Mouse (Mus musculus) regulatory T cell (primary cell): ENCODE measurements around the gene Nrbp1.

Experiments used
- in situ Hi-C: fragments of 300-600 bp; cut with MboI, MseI; formaldehyde crosslinking; loops from one replicate; pipeline ENCODE4 v1.15.1; 2025; ENCODE audit warnings: high pct_unique_total_duplicates

The Nrbp1 gene

DNA sequence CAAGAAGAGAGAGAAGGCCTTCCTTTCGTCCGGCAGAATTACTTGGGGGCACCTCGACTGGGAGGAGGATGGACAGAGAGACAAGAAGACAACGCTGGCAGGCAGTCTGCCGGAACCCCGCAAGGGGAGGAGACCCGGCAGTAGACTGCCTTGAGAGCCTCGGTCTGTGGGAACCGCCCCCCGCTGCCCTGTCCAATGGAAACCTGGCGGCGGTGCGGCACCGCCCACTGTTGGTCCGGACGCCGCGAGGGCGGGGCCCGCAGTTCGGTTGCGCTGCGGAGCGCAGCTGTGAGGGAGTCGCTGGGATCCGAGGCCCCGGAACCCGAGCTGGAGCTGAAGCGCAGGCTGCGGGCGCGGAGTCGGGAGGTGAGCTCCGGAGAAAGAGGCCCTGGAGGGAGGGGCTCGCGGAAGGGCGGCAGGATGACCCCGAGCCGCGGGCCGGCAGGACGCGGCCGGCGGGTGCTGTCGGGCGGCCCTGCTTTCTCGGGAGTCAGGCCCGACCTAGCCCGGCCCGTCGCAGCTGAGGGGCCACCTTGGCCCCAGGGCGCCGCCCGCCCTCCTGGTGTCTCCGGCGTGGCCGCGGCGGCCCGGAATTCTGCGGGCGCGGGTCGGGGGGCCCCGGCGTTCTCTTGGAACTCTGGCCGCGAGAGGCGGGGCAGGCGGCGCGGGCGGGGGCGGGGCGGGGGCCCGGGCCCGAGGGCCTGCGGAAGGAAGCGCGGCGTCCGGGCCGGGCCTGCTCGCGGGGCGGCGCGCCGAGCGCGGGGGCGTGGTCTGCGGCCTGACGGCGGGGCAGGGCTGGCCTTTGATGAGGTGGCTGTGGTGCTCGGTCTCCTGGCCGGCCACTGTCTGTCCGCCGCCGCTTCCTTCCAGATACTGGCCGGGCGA is at the start of gene Nrbp1, which contains the start of gene Gm9970:
TSS of gene Nrbp1 (plus strand) at position 228 of the 885 bp plus-strand sequence.
TSS of gene Gm9970 (minus strand) at position 596 of the 885 bp plus-strand sequence.
- in situ Hi-C loops, result loop anchor here (5.0 kb wide), 1 partner anchor 64 kb away; the partner anchor contains the start of gene Gm29609

DNA sequence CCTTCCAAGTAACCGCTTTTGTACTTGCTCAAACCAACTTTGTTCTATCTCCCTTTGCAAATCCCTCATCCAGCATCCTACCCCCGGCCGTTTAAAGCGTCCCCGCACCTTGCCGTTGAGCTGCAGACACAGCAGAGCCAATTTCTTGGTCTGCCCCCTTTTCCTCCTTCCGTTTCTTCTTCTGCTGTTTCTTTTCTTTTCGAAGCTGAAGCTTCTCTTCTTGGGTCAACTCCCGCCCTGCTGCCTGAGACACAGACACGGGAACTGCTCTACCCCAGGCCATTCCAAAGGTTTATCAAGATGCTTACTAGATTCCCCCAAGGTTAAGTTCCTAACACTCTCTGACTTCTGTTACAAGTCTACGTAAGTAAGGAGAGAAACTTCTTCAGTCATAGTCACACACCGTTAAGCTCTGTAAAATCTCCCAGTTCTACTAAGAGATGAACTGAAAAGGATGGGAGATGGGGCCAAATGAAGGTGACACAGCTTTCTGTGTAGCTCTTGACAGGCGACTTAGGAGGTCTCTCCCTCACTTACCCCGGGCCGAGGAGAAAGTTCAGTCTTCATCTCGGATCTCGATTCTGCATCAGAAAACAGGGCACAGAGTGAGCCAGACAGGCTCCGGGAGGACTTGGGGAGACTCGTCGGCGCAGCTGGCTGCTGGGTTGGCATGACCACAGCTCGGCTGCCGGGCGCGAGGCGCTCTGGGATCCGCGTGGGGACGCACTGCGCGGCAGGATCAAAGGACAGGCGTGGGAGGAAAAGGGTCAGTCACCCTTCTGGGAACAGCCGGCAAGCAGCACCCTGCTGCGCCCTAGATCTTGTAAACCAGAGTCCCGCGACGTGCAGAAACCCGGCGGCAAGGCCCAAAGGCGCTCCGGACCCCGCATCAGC is 48.4 kb upstream of the Nrbp1 start:
- in situ Hi-C loops, result loop anchor here (5.0 kb wide), 1 partner anchor 305 kb away; the partner anchor contains the start of gene Agbl5

DNA sequence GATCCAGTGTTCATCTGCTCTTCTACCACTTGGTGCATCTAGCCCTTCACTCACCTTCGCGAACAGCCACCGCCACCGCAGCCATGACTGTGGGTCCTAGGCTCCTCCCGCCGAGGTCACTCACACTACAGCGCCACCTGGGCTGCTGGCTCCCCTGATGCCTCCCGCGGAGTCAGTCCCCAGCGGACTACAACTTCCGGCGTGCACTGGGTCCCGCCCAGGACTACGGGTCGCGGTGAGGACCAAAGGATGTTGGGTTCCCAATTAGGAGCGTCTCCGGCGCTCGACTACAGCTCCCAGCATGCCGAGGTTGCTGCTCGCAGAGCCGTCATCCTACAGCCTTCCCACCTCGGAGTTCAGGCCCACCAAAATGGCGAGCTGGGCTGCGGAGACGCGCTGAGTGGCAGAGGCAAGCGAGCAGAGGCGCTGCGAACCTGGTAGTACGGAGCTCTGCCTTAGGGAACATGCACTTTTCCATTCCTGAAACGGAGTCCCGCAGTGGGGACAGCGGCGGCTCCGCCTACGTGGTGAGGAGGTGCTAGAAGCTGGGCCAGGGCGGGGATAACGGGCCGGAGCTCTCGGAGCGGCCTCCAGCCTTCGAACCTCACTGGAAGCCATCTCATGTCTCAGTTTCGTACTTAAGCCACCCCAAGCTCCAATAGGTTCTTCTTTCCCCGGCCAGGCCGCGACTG is 47.6 kb upstream of the Nrbp1 start, which contains the start of the genes Snx17 and Eif2b4:
TSS of gene Snx17 (plus strand) at position 289 of the 692 bp plus-strand sequence.
TSS of gene Eif2b4 (minus strand) at position 492 of the 692 bp plus-strand sequence.
- in situ Hi-C loops, result loop anchor here (5.0 kb wide), 1 partner anchor 306 kb away; the partner anchor contains the start of gene Agbl5

DNA sequence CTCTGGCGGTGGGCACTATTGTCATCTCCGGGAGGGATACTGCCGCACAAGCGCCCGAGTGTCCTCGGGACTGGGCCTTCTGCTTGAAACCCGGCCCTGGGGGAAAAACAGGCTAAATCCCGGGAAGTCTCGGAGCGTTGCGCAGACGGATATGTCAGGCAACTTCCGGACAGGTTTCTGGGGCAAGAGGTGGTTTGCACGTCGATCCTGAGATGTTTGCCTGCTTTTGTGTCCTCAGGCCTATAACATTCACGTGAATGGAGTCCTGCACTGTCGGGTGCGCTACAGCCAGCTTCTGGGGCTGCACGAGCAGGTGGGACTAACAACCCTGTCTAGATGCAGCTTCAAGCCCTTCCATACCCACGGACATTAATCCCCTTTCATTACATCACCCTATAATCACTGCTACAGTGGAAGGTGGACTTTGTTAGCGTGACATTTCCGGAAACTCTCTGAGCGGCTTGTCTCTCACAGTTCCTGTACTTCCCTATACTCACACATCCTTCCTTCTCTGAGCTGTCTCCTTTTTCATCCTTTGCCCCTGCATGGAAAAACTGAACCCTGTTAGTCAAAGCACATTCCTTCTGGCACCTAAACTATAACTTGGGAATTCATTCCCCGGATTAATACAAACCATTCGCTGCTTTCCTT is 46.9 kb upstream of the Nrbp1 start:
- in situ Hi-C loops, result loop anchor here (5.0 kb wide), 1 partner anchor 306 kb away; the partner anchor contains the start of gene Agbl5

DNA sequence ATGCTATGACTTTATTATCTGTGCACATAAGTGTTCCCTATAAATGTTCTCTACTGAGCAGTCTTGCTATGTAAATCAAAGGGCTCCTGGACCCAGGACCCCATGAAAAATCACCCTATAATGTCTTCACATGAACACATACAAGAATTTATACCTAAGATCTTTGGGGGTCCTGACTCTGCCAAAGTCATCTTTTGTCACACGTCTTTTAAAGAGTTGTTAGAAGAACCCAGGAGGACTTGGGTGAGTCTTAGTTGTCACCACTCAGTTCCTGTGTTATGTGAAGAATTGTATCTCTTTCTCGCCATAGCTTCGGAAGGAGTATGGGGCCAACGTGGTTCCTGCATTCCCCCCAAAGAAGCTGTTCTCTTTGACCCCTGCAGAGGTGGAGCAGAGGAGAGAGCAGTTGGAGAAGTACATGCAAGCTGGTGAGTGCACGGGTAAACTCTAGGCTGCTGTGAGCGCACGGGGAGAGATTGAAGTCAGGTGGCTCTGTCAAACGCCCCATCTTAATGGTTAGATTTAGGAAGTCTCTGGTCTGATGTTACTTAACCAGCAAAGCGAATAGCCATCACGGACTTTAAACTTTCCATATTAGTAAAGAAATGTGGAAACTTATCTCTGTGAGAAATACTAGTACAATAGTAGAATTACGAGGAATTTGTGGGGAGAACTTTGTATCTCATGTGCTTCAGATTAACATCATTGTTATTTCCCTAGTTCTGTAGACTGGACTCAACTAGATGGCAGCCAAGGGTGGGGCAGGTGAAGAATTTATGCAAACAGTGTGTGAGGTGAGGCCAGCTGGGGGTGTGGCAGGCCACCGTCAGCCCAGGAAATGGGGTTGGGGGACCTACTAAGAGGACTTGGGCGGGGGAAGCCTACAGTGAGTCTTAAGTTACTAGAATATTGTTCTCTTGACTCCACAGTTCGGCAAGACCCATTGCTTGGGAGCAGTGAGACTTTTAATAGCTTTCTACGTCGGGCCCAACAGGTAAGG is 45.9 kb upstream of the Nrbp1 start:
- in situ Hi-C loops, result loop anchor here (5.0 kb wide), 1 partner anchor 307 kb away; the partner anchor contains the start of gene Agbl5

DNA sequence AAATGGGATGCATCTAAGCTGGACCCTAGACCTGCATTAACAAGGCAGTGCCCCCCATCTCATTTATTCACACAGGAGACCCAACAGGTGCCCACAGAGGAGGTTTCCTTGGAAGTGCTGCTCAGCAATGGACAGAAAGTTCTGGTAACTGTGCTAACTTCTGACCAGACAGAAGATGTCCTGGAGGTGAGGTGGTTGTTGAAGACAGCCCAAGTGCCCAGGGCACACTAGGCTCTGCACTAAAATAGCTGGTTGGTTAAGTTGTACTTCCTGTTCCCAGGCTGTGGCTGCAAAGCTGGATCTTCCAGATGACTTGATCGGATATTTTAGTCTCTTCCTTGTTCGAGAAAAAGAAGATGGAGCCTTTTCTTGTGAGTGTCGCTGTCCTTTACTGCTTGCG is 45.0 kb upstream of the Nrbp1 start:
- in situ Hi-C loops, result no loop called here

DNA sequence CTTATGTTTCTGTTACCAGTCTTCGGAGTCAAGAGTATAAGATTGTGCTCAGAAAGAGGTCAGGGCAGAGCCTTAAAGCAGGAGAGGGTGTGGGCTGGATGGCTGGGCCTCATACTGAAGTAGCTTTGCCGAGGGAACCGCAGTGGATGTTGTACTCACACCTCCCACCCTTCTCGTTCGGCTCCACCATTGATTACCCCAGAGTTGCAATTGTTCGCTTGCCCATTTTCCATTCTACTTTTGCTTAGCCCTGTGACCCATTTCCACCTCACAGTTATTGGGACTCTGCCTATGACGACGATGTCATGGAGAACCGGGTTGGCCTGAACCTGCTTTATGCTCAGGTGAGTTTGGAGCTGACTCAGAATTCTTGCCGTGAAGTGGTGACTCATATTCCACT is 44.5 kb upstream of the Nrbp1 start:
- in situ Hi-C loops, result no loop called here

DNA sequence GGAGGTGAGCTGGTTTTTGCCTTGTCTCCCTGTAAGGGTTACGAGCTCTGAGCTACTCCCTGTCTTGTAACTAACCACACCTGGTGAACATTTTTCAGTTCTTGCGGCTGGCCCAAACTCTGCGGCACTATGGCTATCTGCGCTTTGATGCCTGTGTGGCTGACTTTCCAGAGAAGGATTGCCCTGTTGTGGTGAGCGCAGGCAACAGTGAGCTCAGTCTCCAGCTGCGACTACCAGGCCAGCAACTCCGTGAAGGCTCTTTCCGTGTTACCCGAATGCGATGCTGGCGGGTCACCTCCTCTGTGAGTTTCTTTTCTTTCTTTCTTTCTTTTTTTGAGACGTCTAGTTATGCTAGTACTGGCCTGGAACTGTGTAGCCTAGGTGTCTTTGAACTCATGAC is 43.6 kb upstream of the Nrbp1 start:
- in situ Hi-C loops, result no loop called here

DNA sequence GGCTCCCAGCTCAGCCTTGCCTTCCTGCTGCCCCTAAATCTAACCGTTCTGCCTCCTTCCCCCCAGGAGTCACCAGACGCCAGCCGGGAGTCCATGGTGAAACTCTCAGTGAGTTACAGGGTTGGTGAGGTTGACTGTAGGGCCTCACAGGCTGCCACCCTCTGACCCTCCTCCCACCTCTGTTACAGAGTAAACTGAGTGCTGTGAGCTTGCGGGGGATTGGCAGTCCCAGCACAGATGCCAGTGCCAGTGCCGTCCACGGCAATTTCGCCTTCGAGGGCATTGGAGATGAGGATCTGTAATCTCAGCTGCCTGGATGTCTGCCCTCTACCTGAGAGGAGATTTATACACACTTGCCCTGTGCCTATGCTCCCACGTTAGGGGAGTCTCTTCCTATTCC is 42.5 kb upstream of the Nrbp1 start:
- in situ Hi-C loops, result no loop called here

DNA sequence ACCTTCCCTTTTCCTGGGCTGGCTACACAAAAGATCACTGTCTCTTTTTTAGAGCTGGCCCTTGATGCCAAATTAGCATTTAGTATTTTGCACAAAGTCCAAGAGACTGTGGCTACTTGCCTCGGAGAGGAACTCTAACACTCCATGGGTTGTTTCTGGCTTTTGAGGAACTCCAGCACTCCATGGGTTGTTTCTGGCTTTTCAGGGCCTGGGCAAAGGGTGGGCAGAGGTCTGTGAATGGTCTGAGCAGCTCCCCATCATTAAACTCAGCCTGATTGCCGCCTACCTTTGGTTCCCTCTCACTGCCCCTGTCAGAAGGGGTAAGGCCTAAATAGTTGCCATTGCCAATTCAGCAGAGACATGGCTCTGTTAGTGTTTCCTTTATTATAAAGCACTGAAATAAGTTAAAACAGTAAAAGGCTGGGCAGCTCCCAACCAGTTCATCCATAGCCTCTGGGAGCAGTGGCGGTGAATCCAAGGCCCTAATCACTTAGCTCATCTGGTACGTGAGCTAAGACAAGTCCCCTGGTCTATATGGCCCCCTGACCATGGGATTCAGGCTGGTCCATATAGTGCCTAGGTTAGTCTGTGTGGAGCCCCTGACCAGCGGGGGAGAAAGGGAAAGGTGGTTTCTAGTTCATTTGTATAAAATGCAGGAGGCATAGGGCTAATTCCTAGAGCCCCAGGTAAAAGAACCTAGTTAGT is 41.9 kb upstream of the Nrbp1 start:
- in situ Hi-C loops, result no loop called here

DNA sequence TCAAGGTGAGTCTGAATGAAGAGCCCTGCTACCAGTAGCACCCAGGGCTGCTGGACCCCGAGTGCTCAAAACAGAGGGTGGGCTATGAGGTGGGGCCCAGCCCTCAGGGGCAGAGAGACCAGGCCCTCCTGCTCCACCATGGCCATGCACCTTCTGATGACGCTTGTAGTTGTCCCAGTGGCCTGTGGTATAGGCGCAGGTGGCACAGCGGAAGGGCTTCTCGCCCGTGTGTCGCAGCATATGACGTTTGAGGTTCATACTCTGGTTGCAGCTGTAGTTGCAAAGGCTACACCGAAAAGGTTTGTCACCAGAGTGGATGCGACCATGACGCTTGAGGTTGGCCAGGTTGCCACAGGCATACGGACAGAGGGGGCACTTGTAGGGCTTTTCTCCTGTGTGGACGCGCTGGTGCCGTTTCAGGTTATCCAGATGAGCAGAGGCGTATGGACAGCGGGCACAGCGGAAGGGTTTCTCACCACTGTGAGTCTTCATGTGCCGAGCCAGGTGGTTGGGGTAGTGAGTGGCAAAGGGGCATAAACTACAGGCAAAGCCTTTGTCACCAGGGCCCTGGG is 41.3 kb upstream of the Nrbp1 start:
- in situ Hi-C loops, result no loop called here

DNA sequence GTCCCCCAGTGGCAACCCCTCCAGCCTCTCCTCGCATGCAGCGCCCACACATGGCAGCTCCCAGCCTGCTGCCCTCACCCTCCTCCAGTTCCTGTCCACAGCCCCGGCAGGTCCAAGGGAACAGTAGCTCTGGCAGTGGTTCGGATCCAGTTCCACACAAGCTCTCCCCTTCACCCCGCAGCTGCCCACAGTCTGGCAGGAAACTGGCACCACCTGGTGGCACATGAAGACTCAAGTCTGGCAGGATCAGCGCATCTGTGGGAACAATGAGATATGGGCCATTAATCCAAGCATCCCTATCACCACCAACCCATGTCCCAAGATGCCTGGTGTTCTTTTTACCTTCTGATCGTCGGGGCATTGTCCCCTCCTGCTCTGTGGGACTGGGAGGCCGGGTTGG is 40.8 kb upstream of the Nrbp1 start:
- in situ Hi-C loops, result loop anchor here (5.0 to 25.0 kb wide), 2 partner anchors 92 to 1262 kb away; partner anchors contain the start of genes Ift172 and Ppp1cb

DNA sequence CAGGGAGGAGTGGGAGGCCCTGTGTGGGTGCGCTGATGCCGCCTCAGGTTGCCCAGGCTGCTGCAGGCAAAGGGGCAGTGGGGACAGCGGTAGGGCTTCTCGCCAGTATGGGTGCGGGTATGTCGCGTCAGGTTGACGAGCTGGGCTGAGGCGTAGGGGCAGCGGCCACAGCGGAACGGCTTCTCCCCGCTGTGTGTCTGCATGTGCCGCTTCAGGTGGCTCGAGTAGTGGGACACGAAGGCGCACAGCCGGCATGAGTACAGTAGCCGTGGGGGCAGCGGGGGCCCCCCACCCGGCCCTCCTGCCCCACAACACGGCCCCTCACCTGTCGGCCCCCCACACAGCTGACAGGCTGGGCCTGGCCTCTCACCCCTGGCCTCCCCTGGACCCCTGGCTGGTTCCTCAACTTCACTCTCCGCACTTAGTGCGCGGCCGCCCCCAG is 40.3 kb upstream of the Nrbp1 start:
- in situ Hi-C loops, result loop anchor here (5.0 to 25.0 kb wide), 2 partner anchors 92 to 1262 kb away; partner anchors contain the start of genes Ift172 and Ppp1cb

DNA sequence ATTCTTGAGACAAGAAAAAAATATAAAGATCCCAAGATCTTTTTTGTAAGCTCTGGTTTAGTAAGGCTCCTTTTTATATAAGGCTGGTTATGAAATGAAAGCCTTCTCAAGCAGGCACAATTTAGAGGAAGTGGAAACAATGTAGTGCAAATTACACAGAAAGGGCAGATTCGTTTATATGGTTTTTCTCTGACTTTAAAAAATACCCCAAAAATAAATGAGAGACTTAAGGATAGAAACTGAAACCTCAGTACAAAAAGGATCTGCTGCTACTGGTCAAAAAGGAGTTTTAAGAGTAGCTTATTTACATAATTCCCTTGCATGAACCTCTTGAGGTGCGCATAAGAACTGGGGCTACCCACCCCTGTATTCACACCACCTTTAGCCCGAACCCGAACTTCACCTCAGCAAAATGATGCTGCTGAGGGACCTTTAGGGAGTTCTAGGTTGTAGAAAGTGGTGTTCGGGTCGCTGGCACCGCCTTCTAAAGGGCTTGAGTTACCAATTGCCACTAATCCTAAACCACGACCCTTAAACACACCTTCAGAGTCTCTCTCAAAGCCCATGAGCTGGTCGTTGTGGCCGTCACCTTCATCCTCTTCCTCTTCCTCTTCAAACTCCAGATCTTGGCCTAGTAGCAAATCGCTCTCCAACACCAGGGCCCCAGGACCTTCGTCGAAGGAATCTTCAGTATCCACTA is 39.5 kb upstream of the Nrbp1 start:
- in situ Hi-C loops, result loop anchor here (5.0 to 25.0 kb wide), 2 partner anchors 91 to 1261 kb away; partner anchors contain the start of genes Ift172 and Ppp1cb

DNA sequence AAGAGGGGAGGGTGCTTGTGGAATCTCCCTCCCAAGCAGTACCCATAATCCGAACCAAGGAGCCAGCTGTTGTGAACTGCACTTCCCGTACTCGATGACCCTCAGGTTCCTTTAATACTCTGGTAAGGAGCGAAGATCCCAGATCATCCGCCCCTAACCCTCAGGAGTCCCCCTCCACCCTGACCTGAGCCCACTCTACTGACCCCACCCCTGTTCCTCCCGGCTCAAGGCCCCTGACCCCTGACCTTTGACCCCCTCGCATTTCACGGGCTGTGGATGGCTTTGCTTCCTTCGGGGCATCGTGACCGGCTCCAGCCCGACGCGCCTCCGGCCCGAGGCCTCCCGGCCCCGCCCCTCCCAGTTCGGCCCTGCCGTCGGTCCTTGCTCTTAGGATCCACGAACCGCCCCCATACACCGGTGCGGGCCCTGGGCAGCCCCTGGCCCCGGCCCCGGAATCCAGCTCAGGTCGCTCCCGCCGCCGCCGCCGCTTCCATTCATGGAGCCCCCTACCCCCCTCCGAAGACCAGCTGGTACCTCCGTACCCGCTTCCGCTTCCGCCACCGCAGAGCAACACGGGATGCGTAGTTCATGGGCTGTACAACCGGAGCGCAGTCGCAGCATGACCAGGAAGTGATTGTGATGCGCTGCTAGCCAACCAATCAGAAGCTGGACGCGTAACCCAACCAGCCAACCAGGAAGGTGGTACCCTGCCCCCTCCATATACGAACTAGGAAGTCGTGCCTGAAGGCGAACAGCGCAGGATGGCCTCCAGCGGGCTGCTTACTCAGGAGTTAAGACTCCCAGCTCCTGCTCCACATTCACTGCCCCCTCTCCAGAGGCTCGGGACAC is 38.7 kb upstream of the Nrbp1 start, which contains the start of gene Zfp513:
TSS of gene Zfp513 (minus strand) at position 562 of the 849 bp plus-strand sequence.
- in situ Hi-C loops, result loop anchor here (5.0 to 25.0 kb wide), 2 partner anchors 90 to 1260 kb away; partner anchors contain the start of genes Ift172 and Ppp1cb

DNA sequence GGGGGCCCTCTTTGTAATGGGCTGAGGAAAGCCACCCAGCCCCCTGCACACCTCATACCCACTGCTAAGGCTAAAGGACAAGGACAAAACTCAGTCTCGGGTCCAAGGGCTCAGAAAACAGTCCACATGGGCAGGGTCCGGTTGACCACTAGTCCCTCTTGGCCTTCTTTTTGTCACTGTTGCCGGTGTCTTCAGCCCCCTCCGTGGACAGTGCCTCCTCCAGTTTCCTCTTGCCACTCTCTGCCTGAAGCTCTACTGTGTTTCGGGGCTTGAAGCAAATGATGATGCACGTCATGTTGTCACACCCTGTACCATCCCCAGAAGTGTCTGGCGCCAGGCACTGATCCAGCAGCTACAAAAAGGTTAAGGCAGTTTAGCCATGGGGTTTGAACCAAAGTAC is 37.7 kb upstream of the Nrbp1 start:
- in situ Hi-C loops, result loop anchor here (5.0 to 25.0 kb wide), 2 partner anchors 89 to 1259 kb away; partner anchors contain the start of genes Ift172 and Ppp1cb
